Mouse (Mus musculus) kidney, adult 8-10 months (tissue): ENCODE measurements around the gene Cmbl.

ENCODE experiments used
- DNase-seq, 2 experiments: peaks; one replicate each; pipeline ENCODE4 v3.0.0; 2022

The Cmbl gene

DNA sequence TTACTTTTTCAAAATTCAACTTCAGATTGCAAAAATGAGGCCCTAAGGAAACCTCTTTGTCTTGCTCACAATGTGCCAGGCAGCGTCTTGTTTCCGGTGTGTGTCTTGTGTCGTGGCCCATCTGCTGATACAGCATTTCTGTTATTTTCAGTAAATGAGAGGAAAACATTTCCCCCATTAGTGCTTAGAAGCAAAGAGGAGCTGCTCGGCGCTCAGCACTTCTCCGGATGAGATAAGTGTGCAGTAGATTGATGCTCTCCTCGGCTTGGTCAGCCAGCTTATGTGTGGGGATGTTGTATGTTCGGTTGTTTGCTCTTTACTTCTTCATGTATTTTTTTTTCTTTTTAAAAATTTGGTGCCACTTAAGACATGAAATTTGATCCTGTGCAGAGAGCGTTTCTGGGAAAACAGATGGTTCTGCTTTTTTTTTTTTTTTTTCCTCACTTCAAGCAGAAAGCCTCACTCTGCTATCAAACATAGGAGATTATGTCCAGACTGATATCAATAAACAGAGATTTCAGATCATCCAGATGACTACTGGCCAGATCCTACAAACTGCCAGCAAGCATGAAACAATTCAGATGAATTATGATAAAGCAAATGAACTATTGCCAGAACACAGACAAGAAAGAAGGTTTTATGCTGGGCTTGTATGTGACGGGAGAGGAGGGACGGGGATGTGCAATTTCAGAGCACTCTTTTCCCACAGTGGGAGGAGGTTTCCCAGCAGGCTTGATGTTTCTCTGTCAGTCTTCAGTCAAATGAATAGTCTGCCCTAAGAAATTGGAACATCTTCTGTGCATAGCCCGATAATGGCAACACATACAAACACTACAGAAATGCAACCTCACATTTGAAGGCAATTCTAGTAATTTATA lies 62.3 kb downstream of the Cmbl start:
- DNase-seq: no peak

DNA sequence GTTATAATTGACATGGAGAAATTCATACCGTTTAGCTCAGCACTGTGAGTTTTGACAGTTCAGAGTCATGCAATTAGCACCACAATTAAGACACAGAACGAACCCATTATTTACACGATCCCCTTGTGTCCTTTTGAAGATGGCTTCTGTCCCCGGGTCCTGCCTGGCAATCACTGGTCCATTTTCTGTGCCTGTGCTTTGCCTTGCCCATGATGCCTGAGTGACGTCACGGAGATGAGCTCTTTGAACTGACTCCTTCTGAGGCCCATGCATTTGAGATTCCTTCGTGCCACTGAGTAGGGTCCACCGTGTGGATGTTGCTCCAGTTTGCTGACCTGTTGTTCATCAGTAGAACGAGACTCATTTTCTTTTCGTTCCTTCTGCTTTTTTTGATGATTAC lies 63.0 kb downstream of the Cmbl start:
- DNase-seq: no peak

- no peak for DNase-seq
Measured at GRCm38 (mm10) chr15:31629556-31629955, 64.4 kb downstream of the Cmbl start.

GRCm38 (mm10) chr15:31631396-31631858 lies 66.2 kb downstream of the Cmbl start:
- DNase-seq: no peak

- DNase-seq: no peak
Measured at GRCm38 (mm10) chr15:31632478-31632877, 67.3 kb downstream of the Cmbl start.

GRCm38 (mm10) chr15:31634582-31634981 lies 69.4 kb downstream of the Cmbl start:
- no peak for DNase-seq

DNA sequence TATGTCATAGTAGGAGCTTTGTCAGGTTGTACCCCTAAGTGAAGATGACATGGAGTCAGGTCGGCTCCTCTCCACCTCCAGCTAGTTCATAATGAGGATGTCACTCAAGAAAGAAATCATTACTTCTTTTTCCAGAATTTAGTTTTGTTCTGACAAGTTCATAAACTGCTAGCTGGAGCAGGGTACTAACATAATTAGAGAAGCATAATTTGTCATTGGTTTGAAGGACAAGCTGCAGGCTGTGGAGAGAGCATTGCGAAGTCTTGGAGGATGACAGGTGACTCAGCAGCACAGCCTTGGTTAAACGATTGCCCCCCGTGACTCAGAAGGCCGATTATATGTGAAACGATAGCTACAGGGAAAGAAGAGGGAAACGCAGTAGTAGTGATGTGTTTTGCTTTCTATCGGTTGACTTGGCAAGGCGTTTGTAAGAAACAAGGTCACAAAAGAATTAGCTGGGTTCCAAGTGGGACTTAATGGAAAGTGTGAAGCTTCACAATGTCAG lies 71.0 kb downstream of the Cmbl start:
- no peak for DNase-seq
